Mouse (Mus musculus) stomach, postnatal 0 days (tissue): ENCODE results near the gene Neb.

Experiments used
- CTCF ChIP-seq: IDR thresholded peaks from 2 replicates; pipeline ENCODE4 v1.5.1; 2016; ENCODE audit warnings: antibody characterized with exemption, low read depth, mild to moderate bottlenecking, moderate library complexity
- EP300 ChIP-seq: optimal IDR thresholded peaks from 2 replicates; pipeline ENCODE3; 2016; ENCODE audit warnings: antibody characterized with exemption

DNA sequence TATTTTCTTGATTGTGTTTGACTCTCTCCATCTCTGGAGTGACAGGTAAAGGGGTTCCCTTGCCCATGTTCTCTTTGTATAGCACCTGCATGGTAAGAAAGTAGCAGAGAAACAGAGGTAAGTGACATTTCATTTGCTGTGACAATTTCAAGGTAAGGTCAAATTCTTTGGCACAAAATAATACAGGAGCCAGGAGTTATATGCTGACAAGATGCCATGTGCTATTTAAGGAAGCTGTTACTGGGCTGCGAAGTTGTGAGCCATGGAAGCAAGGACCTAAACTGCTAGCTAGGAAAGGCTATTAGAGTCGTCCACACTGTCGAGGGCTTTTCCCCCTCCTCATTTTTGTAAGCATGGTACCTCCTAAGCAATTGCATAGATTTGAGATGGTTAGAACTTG, 225.2 kb downstream of the Neb start:
- TF ChIP-seq CTCF, result no peak
- no peak for TF ChIP-seq EP300
